Mouse (Mus musculus): ENCODE measurements around the gene Odf4.

GRCm38 (mm10) chr11:68878811-68879210 lies 48.1 kb downstream of the Odf4 start:
- no peak for TF ChIP-seq CTCF (IDR thresholded peaks at IDR 0.05; ENCODE audit: borderline replicate concordance, extremely low read depth, insufficient read depth, insufficient read length)
- TF ChIP-seq POLR2A (IDR thresholded peaks at IDR 0.05; ENCODE audit: borderline replicate concordance, extremely low read depth, insufficient read depth, insufficient read length, poor library complexity, severe bottlenecking): no peak
